In genomic region chr6:120834766-120835321, GRCm38 (mm10) we compare ENCODE assay signal across 12 mouse cellular contexts.
"Had no signal": no experiment of that assay in that cellular context is flagged by ENCODE, and none has a peak within 500 bp of the region (broad histone marks: within the 10 kb centered on the region; RNA-seq: fewer than 3 reads in every experiment).

No protein-coding gene starts in this region.

- H3K27me3 ChIP-seq: megakaryocyte, embryonic 14.5 days; midbrain, embryonic 12.5 days; neural tube, embryonic 15.5 days had no signal

- H3K9me3 ChIP-seq: limb, embryonic 10.5 days; megakaryocyte, embryonic 14.5 days; neural tube, embryonic 15.5 days had no signal

- DNase-seq: kidney, adult 11 months; kidney, adult 9 months; kidney, postnatal 4 days; lung, embryonic 14.5 days; lung, postnatal 10 days; right cerebral cortex, adult 18-20 months; right cerebral cortex, postnatal 25 days; thymus, postnatal 36 days had no signal
